Mouse (Mus musculus) myocyte (in vitro differentiated cells): ENCODE measurements around the gene Pcdh7. TPM values are rescaled to one million over a fixed set of nuclear protein-coding genes. Genes with fewer than 3 reads are reported as not detected.

Source experiments
- H3K27me3 ChIP-seq: one replicate; pipeline ENCODE4 v1.6.1; 2011; ENCODE audit not compliant: control insufficient read depth, insufficient read depth, insufficient read length
- H3K36me3 ChIP-seq: one replicate; pipeline ENCODE4 v1.6.1; 2011; ENCODE audit not compliant: control insufficient read depth, insufficient read depth
- H3K4me2 ChIP-seq: one replicate; pipeline ENCODE4 v1.6.1; 2011; ENCODE audit warnings: low read depth, control low read depth
- H3K4me3 ChIP-seq: one replicate; pipeline ENCODE4 v1.5.1; 2011; ENCODE audit warnings: mild to moderate bottlenecking, control low read depth, moderate library complexity
- H3K79me2 ChIP-seq: one replicate; pipeline ENCODE4 v1.6.1; 2011; ENCODE audit not compliant: control insufficient read depth, insufficient read depth
- H3ac ChIP-seq: one replicate; pipeline ENCODE4 v1.6.1; 2011; ENCODE audit not compliant: control insufficient read depth, insufficient read length
- CEBPB ChIP-seq: IDR thresholded peaks from 2 replicates; pipeline ENCODE4 v1.6.1; 2011; ENCODE audit warnings: mild to moderate bottlenecking, moderate library complexity; ENCODE audit not compliant: poor library complexity, insufficient read depth, severe bottlenecking
- E2F4 ChIP-seq: IDR thresholded peaks from one replicate; pipeline ENCODE4 v1.6.1; 2011; ENCODE audit warnings: mild to moderate bottlenecking, control low read depth, moderate library complexity; ENCODE audit not compliant: insufficient read depth
- MAX ChIP-seq: IDR thresholded peaks from one replicate; pipeline ENCODE4 v1.6.1; 2011; ENCODE audit warnings: low read depth, mild to moderate bottlenecking, control low read depth
- MYOD1 ChIP-seq, 3 experiments: IDR thresholded peaks; one replicate each; pipeline ENCODE4 v1.6.1; 2011; ENCODE audit warnings: control low read depth in 2 of 3, low read depth in 2 of 3, mild to moderate bottlenecking in 2 of 3, moderate library complexity in 1 of 3; ENCODE audit not compliant: insufficient read length in 2 of 3, control insufficient read depth in 1 of 3
- MYOG ChIP-seq, 3 experiments: IDR thresholded peaks; one replicate each; pipeline ENCODE4 v1.6.1; 2011; ENCODE audit warnings: control low read depth in 2 of 3, low read depth in 2 of 3, mild to moderate bottlenecking in 2 of 3; ENCODE audit not compliant: insufficient read length in 2 of 3, control insufficient read depth in 1 of 3, insufficient read depth in 1 of 3
- POLR2A ChIP-seq: IDR thresholded peaks from one replicate; pipeline ENCODE4 v1.6.1; 2011; ENCODE audit warnings: low read depth, mild to moderate bottlenecking, control low read depth, moderate library complexity; ENCODE audit not compliant: insufficient read length
- POLR2AphosphoS2 ChIP-seq: IDR thresholded peaks from one replicate; pipeline ENCODE4 v1.6.1; 2011; ENCODE audit warnings: low read depth, control low read depth; ENCODE audit not compliant: insufficient read length
- REST ChIP-seq: IDR thresholded peaks from one replicate; pipeline ENCODE4 v1.6.1; 2011; ENCODE audit warnings: mild to moderate bottlenecking, control low read depth, moderate library complexity; ENCODE audit not compliant: insufficient read depth, insufficient read length
- SRF ChIP-seq: IDR thresholded peaks from one replicate; pipeline ENCODE4 v1.6.1; 2011; ENCODE audit warnings: low read depth; ENCODE audit not compliant: control insufficient read depth, insufficient read length
- TCF12 ChIP-seq: IDR thresholded peaks from one replicate; pipeline ENCODE4 v1.6.1; 2011; ENCODE audit warnings: mild to moderate bottlenecking, control low read depth; ENCODE audit not compliant: poor library complexity, insufficient read depth, severe bottlenecking
- TCF3 ChIP-seq: IDR thresholded peaks from one replicate; pipeline ENCODE4 v1.6.1; 2011; ENCODE audit warnings: low read depth, control low read depth; ENCODE audit not compliant: insufficient read length
- USF1 ChIP-seq: IDR thresholded peaks from one replicate; pipeline ENCODE4 v1.6.1; 2011; ENCODE audit warnings: low read depth, mild to moderate bottlenecking, control low read depth, moderate library complexity
- polyA plus RNA-seq: library from polyadenylated mRNA; unstranded; fragments of >200 nt; fragmentation: generic; extraction: Trizol; gene quantifications from one replicate; pipeline ENCODE4 v1.2.1, GENCODE M21; 2012; ENCODE audit warnings: missing spikeins

Gene Pcdh7
- polyA plus RNA-seq, 1 experiment, result 16.0 TPM

GRCm38 (mm10) chr5:57771122-57771521 is 53.4 kb downstream of the Pcdh7 start:
- no peaks in the 10 kb centered on the region for H3K36me3 ChIP-seq
- H3K4me3 ChIP-seq, result no peak overlapping the region
- no peaks in the 10 kb centered on the region for H3K27me3 ChIP-seq
- H3K79me2 ChIP-seq, result no peaks in the 10 kb centered on the region
- TF ChIP-seq SRF (no peak), TCF3 (no peak), POLR2AphosphoS2 (no peak), CEBPB (no peak), MYOG (IDR thresholded peaks at IDR 0.05; ENCODE audit: control insufficient read depth in 1 of 3, insufficient read depth in 1 of 3, insufficient read length in 2 of 3, low read depth in 2 of 3) (no peak), REST (no peak), TCF12 (no peak)
- no peak overlapping the region for H3K4me2 ChIP-seq
- H3ac ChIP-seq, result no peak overlapping the region

- no peak overlapping the region for H3K4me3 ChIP-seq
- no peak overlapping the region for H3K4me2 ChIP-seq
- TF ChIP-seq USF1 (no peak), E2F4 (no peak), TCF3 (no peak), POLR2AphosphoS2 (no peak), SRF (no peak), TCF12 (no peak), MYOD1 (IDR thresholded peaks at IDR 0.05; ENCODE audit: control insufficient read depth in 1 of 3, insufficient read length in 2 of 3, low read depth in 2 of 3) (no peak), MAX (no peak), REST (no peak), CEBPB (no peak), MYOG (IDR thresholded peaks at IDR 0.05; ENCODE audit: control insufficient read depth in 1 of 3, insufficient read depth in 1 of 3, insufficient read length in 2 of 3, low read depth in 2 of 3) (no peak), POLR2A (no peak)
- H3K79me2 ChIP-seq, result no peaks in the 10 kb centered on the region
- no peaks in the 10 kb centered on the region for H3K27me3 ChIP-seq
- no peak overlapping the region for H3ac ChIP-seq
- H3K36me3 ChIP-seq, result no peaks in the 10 kb centered on the region
These were observed 54.9 kb downstream of the Pcdh7 start for GRCm38 (mm10) chr5:57772711-57773110.

- no peaks in the 10 kb centered on the region for H3K36me3 ChIP-seq
- H3K4me2 ChIP-seq, result no peak overlapping the region
- no peaks in the 10 kb centered on the region for H3K27me3 ChIP-seq
- no peaks in the 10 kb centered on the region for H3K79me2 ChIP-seq
- no peak overlapping the region for H3ac ChIP-seq
- TF ChIP-seq POLR2A, result no peak
- no peak for TF ChIP-seq TCF3
- TF ChIP-seq USF1, result no peak
- TF ChIP-seq MYOD1 (IDR thresholded peaks at IDR 0.05; ENCODE audit: control insufficient read depth in 1 of 3, insufficient read length in 2 of 3, low read depth in 2 of 3), result no peak
- no peak for TF ChIP-seq CEBPB
- no peak for TF ChIP-seq SRF
- TF ChIP-seq REST, result no peak
- H3K4me3 ChIP-seq, result no peak overlapping the region
These were observed 56.7 kb downstream of the Pcdh7 start for GRCm38 (mm10) chr5:57774496-57774895.

GRCm38 (mm10) chr5:57778093-57778492 is 60.3 kb downstream of the Pcdh7 start:
- no peaks in the 10 kb centered on the region for H3K36me3 ChIP-seq
- no peak for TF ChIP-seq SRF
- TF ChIP-seq MAX, result no peak
- no peak for TF ChIP-seq E2F4
- TF ChIP-seq REST, result no peak
- TF ChIP-seq POLR2AphosphoS2, result no peak
- TF ChIP-seq POLR2A, result no peak
- no peak for TF ChIP-seq TCF12
- no peak for TF ChIP-seq MYOD1 (IDR thresholded peaks at IDR 0.05; ENCODE audit: control insufficient read depth in 1 of 3, insufficient read length in 2 of 3, low read depth in 2 of 3)
- no peak for TF ChIP-seq MYOG (IDR thresholded peaks at IDR 0.05; ENCODE audit: control insufficient read depth in 1 of 3, insufficient read depth in 1 of 3, insufficient read length in 2 of 3, low read depth in 2 of 3)
- no peak for TF ChIP-seq CEBPB
- TF ChIP-seq TCF3, result no peak
- TF ChIP-seq USF1, result no peak
- H3K4me3 ChIP-seq, result no peak overlapping the region
- H3ac ChIP-seq, result no peak overlapping the region
- no peaks in the 10 kb centered on the region for H3K79me2 ChIP-seq
- no peak overlapping the region for H3K4me2 ChIP-seq
- H3K27me3 ChIP-seq, result no peaks in the 10 kb centered on the region

- H3ac ChIP-seq, result no peak overlapping the region
- TF ChIP-seq REST (no peak), CEBPB (no peak), MYOG (IDR thresholded peaks at IDR 0.05; ENCODE audit: control insufficient read depth in 1 of 3, insufficient read depth in 1 of 3, insufficient read length in 2 of 3, low read depth in 2 of 3) (no peak), SRF (no peak), MAX (no peak), POLR2A (no peak), TCF12 (no peak), USF1 (no peak), MYOD1 (IDR thresholded peaks at IDR 0.05; ENCODE audit: control insufficient read depth in 1 of 3, insufficient read length in 2 of 3, low read depth in 2 of 3) (no peak), E2F4 (no peak), POLR2AphosphoS2 (no peak)
- H3K27me3 ChIP-seq, result no peaks in the 10 kb centered on the region
- H3K79me2 ChIP-seq, result no peaks in the 10 kb centered on the region
- H3K4me2 ChIP-seq, result no peak overlapping the region
- H3K36me3 ChIP-seq, result no peaks in the 10 kb centered on the region
- H3K4me3 ChIP-seq, result no peak overlapping the region
These were observed 62.2 kb downstream of the Pcdh7 start for GRCm38 (mm10) chr5:57779951-57780350.
